Mouse (Mus musculus): ENCODE data around the gene Acbd6.

DNA sequence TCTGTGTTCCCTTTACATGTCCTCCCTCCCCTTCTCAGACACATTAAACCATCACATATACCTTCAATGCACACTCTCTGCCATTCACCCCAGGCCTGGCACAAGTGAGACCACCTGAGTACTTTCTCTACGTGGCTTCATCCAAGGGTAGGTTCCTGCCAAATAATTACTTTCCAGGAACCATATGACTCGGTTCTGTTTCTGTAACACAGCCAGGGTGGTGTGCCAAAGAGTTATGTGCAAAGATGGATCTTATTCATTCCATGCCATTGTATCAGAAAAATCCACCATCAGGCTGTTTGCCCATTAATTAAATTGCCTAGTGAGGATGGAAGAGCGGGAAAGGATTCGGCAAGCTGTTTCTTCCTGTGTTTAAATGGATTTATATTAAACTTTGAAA lies 42.1 kb upstream of the Acbd6 start:
- no peak for TF ChIP-seq CTCF (IDR thresholded peaks at IDR 0.05; ENCODE audit: low read depth)
- no peak for TF ChIP-seq EP300 (IDR thresholded peaks at IDR 0.05; ENCODE audit: low read depth)

All from liver, postnatal 0 days (tissue).